Mouse (Mus musculus) neural tube, embryonic 14.5 days (tissue): ENCODE data around the gene Phlda3. TPM values are rescaled to one million over a fixed set of nuclear protein-coding genes. Genes with fewer than 3 reads are reported as not detected.
A peak's percentile ranks its signal among the peaks of the same experiment; 100 is the strongest.

Source experiments
- ATAC-seq: fragments of 200-750 bp; cut with Nextera tagmentation; 2 replicates; pipeline ENCODE4 v1.8.0; 2017; ENCODE audit warnings: low read depth, mild to moderate bottlenecking, moderate TSS enrichment, moderate library complexity
- H3K27ac ChIP-seq: fragments of 300-500 bp; sonication (generic); 2 replicates; pipeline ENCODE4 v1.5.1; 2014; ENCODE audit warnings: low read depth, mild to moderate bottlenecking, control low read depth, low read length, moderate library complexity, mixed read lengths
- H3K27me3 ChIP-seq: fragments of 300-500 bp; sonication (generic); 2 replicates; pipeline ENCODE4 v1.6.1; 2014; ENCODE audit warnings: low read length; ENCODE audit not compliant: control insufficient read depth, insufficient read depth
- H3K36me3 ChIP-seq: fragments of 300-500 bp; sonication (generic); 2 replicates; pipeline ENCODE4 v1.6.1; 2014; ENCODE audit warnings: low read length, mixed read lengths; ENCODE audit not compliant: control insufficient read depth, insufficient read depth
- H3K4me1 ChIP-seq: fragments of 300-500 bp; sonication (generic); 2 replicates; pipeline ENCODE4 v1.6.1; 2014; ENCODE audit warnings: low read length; ENCODE audit not compliant: control insufficient read depth, insufficient read depth
- H3K4me2 ChIP-seq: fragments of 300-500 bp; sonication (generic); 2 replicates; pipeline ENCODE4 v1.6.1; 2014; ENCODE audit warnings: mild to moderate bottlenecking, low read depth, low read length, control low read depth
- H3K4me3 ChIP-seq: fragments of 300-500 bp; sonication (generic); 2 replicates; pipeline ENCODE4 v1.5.1; 2014; ENCODE audit warnings: low read depth, low read length, control low read depth, mixed read lengths
- H3K9ac ChIP-seq: fragments of 300-500 bp; sonication (generic); replicated peaks from 2 replicates; pipeline ENCODE4 v1.6.1; 2014; ENCODE audit warnings: low read depth, mild to moderate bottlenecking, control low read depth, low read length, mixed read lengths
- H3K9me3 ChIP-seq: fragments of 300-500 bp; sonication (generic); 2 replicates; pipeline ENCODE4 v1.6.1; 2016; ENCODE audit warnings: low read length; ENCODE audit not compliant: control insufficient read depth
- WGBS: fragments of 180-500 bp; shearing (Covaris S2); extraction: QIAGEN DNeasy Blood & Tissue Kit; methylation state at CpG from one replicate; pipeline ENCODE4 v1.1.7; 2014; 5-methylcytosine and 5-hydroxymethylcytosine counted together
- polyA plus RNA-seq: library from polyadenylated mRNA; unstranded; fragments of >200 nt; fragmentation: Nextera tagmentation; extraction: Ambion mirVana; gene quantifications from 2 replicates; pipeline ENCODE4 v1.2.1, GENCODE M21; 2014

Gene Phlda3
- polyA plus RNA-seq, 1 experiment from 2014 or later: 40.2 TPM

GRCm38 (mm10) chr1:135778780-135779535 is 13.0 kb downstream of the Phlda3 start, which contains the start of gene Tnni1:
Gene Tnni1, plus strand, starts transcription at chr1:135779434.
- peak; percentile 39; the same call in 1 of the 2 replicates for ATAC-seq
- Histone ChIP-seq H3K27ac (no peak within 1 kb of the TSS), H3K4me1 (no peaks in the 10 kb centered on the region), H3K4me2 (no peak within 1 kb of the TSS), H3K9ac (no peak within 1 kb of the TSS), H3K9me3 (no peaks in the 10 kb centered on the region), H3K4me3 (no peak within 1 kb of the TSS), H3K27me3 (no peaks in the 10 kb centered on the region), H3K36me3 (no peaks in the 10 kb centered on the region)
- WGBS: 31% methylated on average over 22 of the region's 22 CpGs

DNA sequence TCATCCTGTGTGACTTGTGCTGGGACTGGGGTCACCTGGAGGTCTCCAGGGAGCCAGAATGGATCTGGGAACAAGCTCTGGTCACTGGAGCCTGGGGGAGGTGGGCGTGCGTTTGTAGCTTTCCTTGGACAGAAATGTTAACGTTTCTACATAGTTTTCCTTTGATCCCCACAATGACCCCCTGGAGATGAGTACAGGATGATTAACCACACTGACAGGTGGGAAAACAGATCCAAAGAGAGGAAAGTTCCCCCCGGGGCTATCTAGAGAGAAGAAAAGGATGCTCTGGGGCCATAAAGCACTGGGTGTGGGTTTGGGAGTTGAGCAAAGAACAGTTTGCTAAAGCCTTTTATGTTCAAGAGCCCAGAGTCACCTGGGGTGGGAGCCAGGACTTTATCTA is 14.7 kb downstream of the Phlda3 start:
- Histone ChIP-seq H3K4me2 (no peak overlapping the region), H3K36me3 (no peaks in the 10 kb centered on the region), H3K27ac (no peak overlapping the region), H3K27me3 (no peaks in the 10 kb centered on the region), H3K4me1 (no peaks in the 10 kb centered on the region), H3K4me3 (no peak overlapping the region), H3K9ac (no peak overlapping the region), H3K9me3 (no peaks in the 10 kb centered on the region)
- 0 out of 2 replicates have a peak, but pooled peaks have one; percentile 9 for ATAC-seq
- WGBS: 19% methylated on average over 4 of the region's 4 CpGs

DNA sequence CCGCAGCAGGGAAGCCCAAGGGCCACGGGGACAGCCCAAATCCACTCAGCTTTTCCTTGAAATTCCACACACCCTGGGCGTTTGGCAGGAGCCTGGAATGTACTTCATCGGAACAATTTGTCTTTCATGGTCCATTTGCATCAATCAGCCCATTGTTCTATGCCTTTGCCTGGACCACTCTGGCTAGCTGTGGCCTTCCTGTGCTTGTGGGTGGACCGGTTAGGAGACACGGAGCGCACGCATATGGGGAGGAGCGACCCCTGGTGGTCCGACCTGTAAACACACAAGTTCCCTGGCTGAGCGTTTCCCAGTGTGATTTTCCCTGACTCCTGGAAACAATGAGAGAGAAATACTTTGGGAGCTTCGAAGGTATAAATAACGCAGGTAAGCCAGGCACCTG is 15.3 kb downstream of the Phlda3 start:
- Histone ChIP-seq H3K4me1 (no peaks in the 10 kb centered on the region), H3K9ac (no peak overlapping the region; the same call in 1 of the 2 replicates), H3K27ac (no peak overlapping the region), H3K4me2 (no peak overlapping the region), H3K36me3 (no peaks in the 10 kb centered on the region), H3K27me3 (no peaks in the 10 kb centered on the region), H3K9me3 (no peaks in the 10 kb centered on the region), H3K4me3 (no peak overlapping the region)
- 6% methylated on average over 13 of the region's 13 CpGs for WGBS
- ATAC-seq: peak; percentile 67; the same call in 1 of the 2 replicates

GRCm38 (mm10) chr1:135782816-135783215 is 16.9 kb downstream of the Phlda3 start:
- Histone ChIP-seq H3K4me1 (no peaks in the 10 kb centered on the region), H3K27ac (no peak overlapping the region), H3K9me3 (no peaks in the 10 kb centered on the region), H3K27me3 (no peaks in the 10 kb centered on the region), H3K4me2 (no peak overlapping the region), H3K9ac (no peak overlapping the region), H3K4me3 (no peak overlapping the region), H3K36me3 (no peaks in the 10 kb centered on the region)
- no peak for ATAC-seq
- WGBS: 21% methylated on average over 10 of the region's 10 CpGs

DNA sequence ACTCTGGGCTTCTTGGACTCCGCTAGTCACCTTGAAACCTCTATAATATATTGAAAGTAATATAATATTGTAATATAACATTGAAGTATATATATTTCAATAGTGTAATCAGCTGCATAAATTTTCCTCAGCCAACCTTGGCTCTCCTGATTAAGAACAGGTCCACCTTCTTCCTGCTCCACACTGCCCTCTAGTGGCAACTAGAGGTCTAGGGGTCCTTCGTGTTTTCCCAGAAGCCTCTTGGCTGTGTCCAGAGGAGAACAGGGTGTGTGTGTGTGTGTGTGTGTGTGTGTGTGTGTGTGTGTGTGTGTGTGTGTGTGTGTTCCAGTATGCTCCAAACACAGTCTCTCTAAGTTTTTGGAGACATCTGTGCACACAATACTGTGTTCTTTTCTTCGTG is 21.9 kb downstream of the Phlda3 start:
- Histone ChIP-seq H3K27ac (no peak overlapping the region), H3K4me3 (no peak overlapping the region), H3K9ac (no peak overlapping the region), H3K27me3 (no peaks in the 10 kb centered on the region), H3K9me3 (no peaks in the 10 kb centered on the region), H3K36me3 (no peaks in the 10 kb centered on the region), H3K4me2 (no peak overlapping the region), H3K4me1 (no peaks in the 10 kb centered on the region)
- ATAC-seq: peak; percentile 50; the same call in 1 of the 2 replicates
- WGBS: 45% methylated on average over 3 of the region's 3 CpGs

DNA sequence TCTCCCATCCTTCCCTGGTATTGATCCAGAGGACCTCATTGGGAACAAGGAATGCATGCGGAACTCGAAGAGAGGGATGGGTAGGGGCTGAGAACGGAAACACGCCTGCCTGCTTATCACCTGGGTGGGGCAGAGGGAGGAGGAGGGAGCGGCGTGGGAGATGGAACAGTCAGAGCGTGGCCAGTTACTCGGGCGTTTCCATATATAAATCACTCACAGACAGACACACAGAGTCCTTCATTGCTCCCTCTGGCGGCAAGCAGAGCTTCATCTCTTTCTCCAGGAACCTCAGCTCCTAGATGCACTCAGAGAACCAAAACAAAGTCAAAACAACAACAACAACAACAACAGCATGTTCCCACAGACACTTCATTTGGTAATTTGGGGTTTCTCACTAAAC is 22.8 kb downstream of the Phlda3 start:
- ATAC-seq: no peak
- Histone ChIP-seq H3K36me3 (no peaks in the 10 kb centered on the region), H3K9me3 (no peaks in the 10 kb centered on the region), H3K27me3 (no peaks in the 10 kb centered on the region), H3K27ac (no peak overlapping the region), H3K4me1 (no peaks in the 10 kb centered on the region), H3K9ac (no peak overlapping the region), H3K4me2 (0 out of 2 replicates have a peak overlapping the region, but pooled peaks have one; percentile 8), H3K4me3 (no peak overlapping the region)
- 23% methylated on average over 10 of the region's 10 CpGs for WGBS

DNA sequence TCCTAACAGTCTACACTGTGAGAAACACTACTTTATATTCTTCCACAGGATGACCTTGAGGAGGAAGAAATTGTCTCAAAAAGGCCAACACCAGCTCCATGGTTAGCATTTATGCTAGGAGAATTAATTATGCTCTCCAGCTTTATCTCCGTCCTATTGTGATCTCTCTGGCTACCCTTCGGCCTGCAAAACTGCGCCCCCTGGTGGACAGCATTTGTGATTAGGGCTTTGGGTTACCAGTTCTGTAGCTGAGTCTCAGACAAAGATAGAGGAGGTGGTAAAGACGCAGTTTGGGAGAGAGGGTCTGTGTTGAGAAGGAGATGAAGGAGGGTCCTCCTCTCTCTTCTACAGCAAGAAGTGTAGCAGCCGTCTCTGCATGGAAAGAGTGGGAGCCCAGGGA is 23.9 kb downstream of the Phlda3 start:
- Histone ChIP-seq H3K27me3 (no peaks in the 10 kb centered on the region), H3K9me3 (no peaks in the 10 kb centered on the region), H3K4me2 (no peak overlapping the region), H3K9ac (no peak overlapping the region), H3K36me3 (no peaks in the 10 kb centered on the region), H3K27ac (no peak overlapping the region), H3K4me3 (no peak overlapping the region), H3K4me1 (no peaks in the 10 kb centered on the region)
- peak; percentile 21; the same call in 1 of the 2 replicates for ATAC-seq
- 7% methylated on average over 5 of the region's 5 CpGs for WGBS

DNA sequence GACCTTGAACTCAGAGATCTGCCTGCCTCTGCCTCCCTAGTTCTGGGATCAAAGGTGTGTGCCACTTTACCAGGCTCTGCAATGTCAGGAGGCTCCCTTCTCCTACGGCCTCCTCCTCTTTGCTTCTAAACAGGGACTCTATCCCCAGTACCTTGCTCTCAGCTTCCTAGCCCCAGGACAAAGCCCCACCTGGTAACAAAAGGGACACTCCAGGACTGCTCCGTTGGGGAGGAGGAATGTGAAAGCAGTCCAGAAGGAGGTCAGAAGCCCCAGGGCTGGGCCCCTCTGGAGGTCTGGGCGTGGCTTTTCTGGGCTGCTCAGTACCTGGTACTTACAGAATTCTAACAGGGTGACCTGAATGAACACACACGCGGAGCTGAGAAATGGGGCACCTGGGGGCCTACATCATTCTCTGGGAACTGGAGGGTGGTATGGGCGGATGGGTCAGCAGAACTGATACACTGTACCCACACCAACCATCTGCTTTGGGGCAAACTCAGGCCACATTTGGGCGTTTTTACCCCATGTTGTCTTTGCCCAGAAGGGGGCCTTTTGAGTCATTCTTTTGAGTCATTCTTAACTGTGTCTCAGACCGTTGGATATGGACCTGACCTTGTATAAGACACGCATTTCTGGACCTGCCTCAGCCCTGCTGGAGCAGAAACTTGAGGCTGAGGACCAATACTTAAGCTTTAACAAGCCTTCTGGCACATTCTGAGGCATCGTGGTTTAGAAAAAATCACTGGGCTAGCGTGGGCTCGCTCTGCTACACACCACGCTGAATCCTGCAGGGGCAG is 26.4 kb downstream of the Phlda3 start:
- Histone ChIP-seq H3K9ac (no peak overlapping the region), H3K4me2 (no peak overlapping the region), H3K27me3 (no peaks in the 10 kb centered on the region), H3K36me3 (no peaks in the 10 kb centered on the region), H3K9me3 (no peaks in the 10 kb centered on the region), H3K4me3 (no peak overlapping the region), H3K4me1 (no peaks in the 10 kb centered on the region), H3K27ac (no peak overlapping the region)
- ATAC-seq: no peak
- 66% methylated on average over 13 of the region's 13 CpGs for WGBS
